Mouse (Mus musculus) olfactory bulb, adult 2 months (tissue): ENCODE measurements around the gene Clip4.

Experiments
- CTCF ChIP-seq: fragments of 200-500 bp; IDR thresholded peaks from 2 replicates; pipeline ENCODE4 v1.5.1; 2012; ENCODE audit warnings: low read depth, mild to moderate bottlenecking, low read length, moderate library complexity; ENCODE audit not compliant: insufficient read depth
- POLR2A ChIP-seq: fragments of 200-500 bp; IDR thresholded peaks from 2 replicates; pipeline ENCODE4 v1.6.1; 2012; ENCODE audit warnings: mild to moderate bottlenecking, low read depth, low read length, moderate library complexity; ENCODE audit not compliant: insufficient read depth

DNA sequence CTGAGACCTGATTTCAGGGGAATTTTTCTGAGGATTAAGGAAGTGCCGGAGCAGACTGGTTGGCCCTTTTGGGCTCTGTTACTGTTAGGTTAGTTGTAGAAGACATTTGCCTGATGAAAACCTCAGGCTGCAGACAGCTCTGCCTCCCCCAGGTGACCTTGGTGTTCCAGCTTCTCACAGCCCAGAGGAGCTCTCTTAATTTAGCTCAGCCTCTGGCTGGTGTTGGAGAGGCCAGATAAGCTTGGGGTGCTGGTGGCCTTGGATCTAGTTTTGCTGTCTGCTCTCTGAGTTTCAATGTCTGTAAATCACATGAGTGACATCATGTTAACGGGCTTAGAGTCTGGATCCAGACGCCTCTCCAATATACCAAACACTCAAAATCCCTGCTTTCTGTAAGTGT lies 47.3 kb upstream of the Clip4 start:
- TF ChIP-seq CTCF (no peak), POLR2A (no peak)
